Mouse (Mus musculus) T-helper 1 cell (primary cell): ENCODE results near the gene Ngef.
"Not testable (repeated sequence)": the region's sequence is repeated elsewhere in the genome, so short reads cannot be mapped to it uniquely, and the experiment has no call there.

Source experiments
- in situ Hi-C: fragments of 300-600 bp; cut with MboI, MseI; formaldehyde crosslinking; loops from one replicate; pipeline ENCODE4 v1.15.1; 2025; ENCODE audit warnings: high pct_unique_total_duplicates

Gene Ngef

DNA sequence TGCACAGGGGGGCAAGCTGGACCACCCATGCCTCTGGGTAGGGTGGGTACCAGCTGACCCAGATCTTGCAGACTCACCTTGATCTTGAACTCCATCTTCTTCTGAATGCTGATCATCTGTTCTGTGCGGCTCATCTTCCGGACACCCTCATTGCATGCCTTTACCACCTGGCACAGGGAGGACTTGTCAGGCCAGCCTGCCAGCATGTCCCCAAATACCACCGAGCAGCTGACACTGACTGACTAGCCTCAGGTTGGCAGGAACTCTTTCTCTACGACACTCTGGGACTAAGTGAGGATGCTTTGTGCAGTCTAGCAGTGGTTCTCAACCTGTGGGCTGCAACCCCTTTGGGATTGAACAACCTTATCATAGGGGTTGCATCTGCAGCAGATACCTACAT lies 91.1 kb downstream of the Ngef start:
- in situ Hi-C loops: loop anchor here (25.0 kb wide), 1 partner anchor 855 kb away; no protein-coding TSS in a partner anchor

GRCm38 (mm10) chr1:87475076-87475895 lies 98.4 kb downstream of the Ngef start:
- in situ Hi-C loops: loop anchor here (25.0 kb wide), 1 partner anchor 862 kb away; no protein-coding TSS in a partner anchor

DNA sequence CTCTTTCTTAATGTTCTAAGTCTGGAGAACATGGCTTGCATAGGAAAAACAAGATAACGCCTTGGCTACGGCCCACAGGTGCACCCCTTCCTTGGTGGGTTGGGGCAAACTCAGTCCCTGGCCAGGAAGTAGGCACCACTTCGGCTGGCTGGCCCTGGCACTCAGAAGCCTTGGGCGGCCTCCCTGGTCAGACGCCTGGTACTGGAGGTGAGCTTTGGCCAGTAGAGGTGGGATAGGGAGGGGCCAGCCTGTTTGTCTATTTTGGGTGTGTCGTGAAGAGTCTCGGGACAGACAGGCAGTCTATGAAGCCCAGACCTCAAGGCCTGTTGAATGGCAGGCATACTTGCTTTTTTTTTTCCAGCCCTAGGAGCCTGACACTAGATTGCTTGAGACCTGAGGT lies 101.1 kb downstream of the Ngef start:
- in situ Hi-C loops: no loop called here

DNA sequence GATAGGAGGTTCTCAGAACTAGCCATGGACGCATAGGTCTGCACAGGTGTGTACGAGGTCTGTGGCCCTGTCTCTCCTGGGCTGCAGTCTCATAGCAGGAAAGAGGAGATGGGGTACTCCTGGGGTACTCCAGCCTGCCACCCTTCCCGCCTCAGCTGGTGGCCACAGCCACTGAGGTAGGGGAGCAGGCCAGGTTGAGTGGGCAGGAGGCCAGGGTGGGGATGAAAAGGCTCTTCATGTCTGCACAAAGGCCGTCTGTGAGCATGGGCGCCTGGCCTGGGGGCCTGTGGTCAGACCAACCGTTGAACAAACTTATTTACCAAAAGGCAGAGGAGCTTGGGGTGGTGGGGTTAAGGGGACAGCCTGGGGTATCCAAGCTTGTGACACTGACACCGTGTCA lies 101.8 kb downstream of the Ngef start:
- in situ Hi-C loops: no loop called here

DNA sequence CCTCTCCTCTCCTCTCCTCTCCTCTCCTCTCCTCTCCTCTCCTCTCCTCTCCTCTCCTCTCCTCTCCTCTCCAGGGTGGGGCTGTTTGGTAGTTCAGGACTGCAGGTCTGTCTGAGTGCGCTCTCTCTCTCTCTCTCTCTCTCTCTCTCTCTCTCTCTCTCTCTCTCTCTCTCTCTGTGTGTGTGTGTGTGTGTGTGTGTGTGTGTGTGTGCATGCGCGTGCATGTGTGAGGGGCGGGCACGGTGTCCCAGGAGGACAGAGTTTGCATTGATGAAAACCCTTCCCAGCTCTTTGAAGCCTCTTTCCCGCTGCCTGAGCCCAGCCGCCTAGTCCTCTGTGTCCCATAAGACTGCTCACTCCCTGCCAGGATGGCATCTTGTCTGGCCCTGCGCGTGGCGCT lies 103.7 kb downstream of the Ngef start, which contains the start of gene Snorc:
Gene Snorc, plus strand, starts transcription at position 301 of the 400 bp plus-strand sequence.
- in situ Hi-C loops: not testable (repeated sequence)

GRCm38 (mm10) chr1:87468321-87468720 lies 105.3 kb downstream of the Ngef start:
- in situ Hi-C loops: no loop called here

GRCm38 (mm10) chr1:87467469-87467868 lies 106.2 kb downstream of the Ngef start:
- in situ Hi-C loops: no loop called here

DNA sequence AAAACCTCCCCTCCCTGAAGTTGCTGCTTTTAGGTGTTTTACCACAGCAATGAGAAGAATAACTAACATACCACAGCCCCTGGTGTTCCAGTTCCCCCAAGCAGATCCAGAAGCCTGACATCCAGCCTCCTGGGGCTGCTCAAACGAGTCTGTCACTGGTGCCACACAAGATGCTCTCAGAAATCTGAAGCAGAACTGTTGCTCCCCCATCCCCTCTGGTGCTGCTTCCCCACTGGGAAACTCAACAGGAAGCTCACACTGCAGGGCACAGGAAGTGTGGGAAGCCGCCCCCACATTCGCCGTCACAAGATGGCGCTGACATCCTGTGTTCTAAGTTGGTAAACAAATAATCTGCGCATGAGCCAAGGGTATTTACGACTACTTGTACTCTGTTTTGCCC lies 113.8 kb downstream of the Ngef start:
- in situ Hi-C loops: not testable (repeated sequence)

DNA sequence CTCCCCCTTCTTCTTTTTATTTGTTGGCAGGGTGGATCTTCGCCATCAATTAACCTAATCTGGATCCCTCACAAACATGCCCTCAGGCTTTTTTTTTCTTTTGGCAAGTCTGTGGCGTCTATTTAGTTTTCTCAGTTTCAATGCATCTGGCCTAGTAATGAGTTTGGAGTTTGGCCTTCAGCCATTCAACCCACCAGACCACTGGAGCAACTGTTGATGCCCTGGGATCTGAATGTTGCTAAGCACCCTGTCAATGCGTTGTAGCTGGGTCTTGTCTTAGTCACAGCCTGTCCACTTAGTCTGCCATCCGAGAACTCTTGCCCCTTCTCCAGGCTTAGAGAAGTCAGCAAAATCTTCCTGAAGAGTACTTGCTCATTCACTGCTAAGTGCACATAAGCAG lies 115.6 kb downstream of the Ngef start:
- in situ Hi-C loops: no loop called here

GRCm38 (mm10) chr1:87456425-87456824 lies 117.2 kb downstream of the Ngef start:
- in situ Hi-C loops: no loop called here

DNA sequence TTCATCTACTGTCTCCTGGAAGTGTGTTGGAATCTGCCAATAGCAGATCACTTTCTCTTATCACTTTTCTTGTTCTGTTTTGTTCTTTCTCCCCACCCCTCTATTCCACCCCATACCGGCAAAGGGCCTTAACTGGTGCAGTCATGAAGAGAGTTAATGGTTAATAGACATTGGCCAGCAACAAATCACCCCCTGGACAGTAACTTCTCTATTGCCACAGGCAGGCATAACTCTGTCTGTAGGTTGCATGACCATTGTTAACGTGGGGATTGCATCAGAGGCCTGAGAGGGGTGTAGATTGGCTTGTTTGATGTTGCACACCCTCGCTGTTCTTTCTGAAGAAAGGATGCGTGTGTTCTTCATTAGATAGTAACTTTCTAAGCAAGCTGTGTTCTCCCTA lies 124.2 kb downstream of the Ngef start:
- in situ Hi-C loops: no loop called here

GRCm38 (mm10) chr1:87447183-87448104 lies 126.2 kb downstream of the Ngef start:
- in situ Hi-C loops: no loop called here

GRCm38 (mm10) chr1:87436583-87436982 lies 137.1 kb downstream of the Ngef start:
- in situ Hi-C loops: no loop called here

GRCm38 (mm10) chr1:87435125-87435524 lies 138.5 kb downstream of the Ngef start:
- in situ Hi-C loops: no loop called here
